Mouse (Mus musculus): ENCODE results near the gene Olfr786.

Gene Olfr786

DNA sequence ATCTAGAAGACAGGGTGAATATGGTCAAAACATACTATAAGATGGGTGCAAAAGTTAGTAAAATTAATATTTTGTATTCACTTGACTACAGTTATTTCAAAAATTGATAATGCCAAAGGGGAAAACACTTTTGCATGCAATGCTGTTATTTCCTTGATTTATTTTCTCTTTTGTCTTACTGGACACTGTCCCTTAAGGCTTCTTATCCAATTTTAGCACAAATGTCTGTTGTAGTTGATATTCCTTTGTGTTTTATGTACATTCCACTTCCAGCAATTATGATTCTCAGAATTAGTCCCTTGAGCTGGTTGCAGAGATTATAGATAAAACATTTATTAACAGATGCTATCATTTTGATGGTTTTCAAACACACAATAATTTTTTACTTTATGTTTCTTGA, at the start of gene Olfr786:
Olfr786 (plus strand) TSS at position 301 of the 400 bp plus-strand sequence.
- no peak for DNase-seq (ENCODE audit: low spot score)

GRCm38 (mm10) chr10:129383783-129384182, 43.3 kb upstream of the Olfr786 start, which contains the start of gene Olfr784:
TSS of gene Olfr784 (plus strand) at chr10:129384083.
- DNase-seq (ENCODE audit: low spot score) = no peak

DNA sequence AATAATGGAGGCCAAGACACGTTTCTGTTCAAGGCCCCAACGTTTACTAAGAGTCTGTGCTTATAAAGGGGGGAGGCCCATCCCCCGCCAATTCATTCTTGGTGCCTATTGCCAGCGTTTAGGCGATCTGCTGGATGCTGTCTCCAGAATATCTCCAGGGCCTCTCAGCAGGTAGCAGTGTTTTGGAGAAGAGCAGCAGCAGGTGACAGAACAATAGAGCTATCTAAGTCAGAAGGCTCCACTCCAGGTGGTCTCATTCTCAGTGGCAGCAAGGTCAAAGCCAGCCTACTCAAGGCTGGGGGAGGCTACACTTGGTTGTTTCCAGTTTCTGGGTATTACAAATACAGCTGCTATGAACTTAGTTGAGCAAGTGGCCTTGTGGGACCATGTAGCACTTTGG, 26.2 kb upstream of the Olfr786 start:
- DNase-seq (ENCODE audit: low spot score) = no peak

DNA sequence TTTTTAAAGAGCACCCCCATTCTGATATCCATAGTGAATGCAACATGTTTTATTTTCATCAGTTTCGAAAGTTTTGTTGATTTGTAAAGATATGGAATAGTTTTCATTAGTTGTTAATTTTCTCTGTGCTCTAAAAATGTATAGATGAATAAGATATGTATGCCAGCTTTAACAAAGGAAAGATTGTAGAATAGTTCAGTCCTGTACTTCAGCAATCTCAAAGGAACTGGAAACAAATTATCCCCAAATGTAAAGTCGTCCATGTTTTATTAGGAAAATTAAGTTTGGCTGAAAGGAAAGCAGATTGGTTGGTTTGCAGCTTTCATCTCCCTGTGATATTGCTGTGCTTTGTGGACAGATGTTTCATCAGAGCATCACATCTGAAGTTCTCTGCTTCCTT, 22.0 kb upstream of the Olfr786 start, which contains the start of gene Olfr785:
Olfr785 (plus strand) TSS at position 301 of the 400 bp plus-strand sequence.
- no peak for DNase-seq (ENCODE audit: low spot score)

DNA sequence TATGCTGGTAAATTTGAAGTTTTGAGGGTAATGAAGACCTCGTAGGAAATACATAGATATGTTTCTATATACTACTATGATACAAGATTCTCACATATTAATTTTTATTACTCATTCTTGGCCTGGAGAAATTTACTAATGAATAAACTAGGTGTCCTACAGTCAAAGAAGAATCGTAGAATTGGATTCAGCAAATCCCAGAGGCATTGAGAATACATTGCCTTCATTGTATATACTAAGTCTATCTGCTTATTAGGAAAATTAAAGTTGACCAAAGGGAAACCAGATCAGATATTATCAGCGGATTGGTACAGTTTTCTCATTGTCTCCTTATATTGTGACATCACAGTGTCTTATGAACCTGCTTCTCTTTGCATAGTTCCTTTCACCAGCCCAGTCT, 34.5 kb downstream of the Olfr786 start, which contains the start of gene Olfr787:
Olfr787 (plus strand) TSS at position 301 of the 400 bp plus-strand sequence.
- no peak for DNase-seq (ENCODE audit: low spot score)

- DNase-seq (ENCODE audit: low spot score) = no peak
Measured at GRCm38 (mm10) chr10:129470698-129471097, 43.6 kb downstream of the Olfr786 start, which contains the start of gene Olfr788. TSS of gene Olfr788 (plus strand) at chr10:129470998.

GRCm38 (mm10) chr10:129473256-129473655, 46.1 kb downstream of the Olfr786 start:
- no peak for DNase-seq (ENCODE audit: low spot score)

- no peak for DNase-seq (ENCODE audit: low spot score)
Measured at GRCm38 (mm10) chr10:129473723-129474122, 46.6 kb downstream of the Olfr786 start.

DNA sequence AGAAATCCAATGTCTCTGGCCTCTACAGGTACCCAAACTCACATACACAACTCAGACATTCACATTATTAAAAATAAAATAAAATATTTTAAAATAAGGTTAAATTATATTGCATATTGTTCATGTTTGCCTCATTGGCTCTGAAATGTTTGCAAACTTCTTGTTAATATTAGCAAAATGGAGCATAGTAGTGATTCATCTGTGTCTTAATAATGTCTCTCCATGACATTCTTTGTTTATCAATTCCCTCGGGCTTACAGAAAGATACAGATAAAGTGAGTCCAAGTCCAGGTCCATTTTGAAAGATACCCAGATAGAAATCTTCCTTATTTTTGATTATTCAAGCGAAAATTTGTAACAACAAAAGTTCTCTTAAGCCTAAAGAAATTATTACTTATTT, 57.3 kb downstream of the Olfr786 start, which contains the start of gene Olfr789:
Olfr789 (plus strand) TSS at position 301 of the 400 bp plus-strand sequence.
- DNase-seq (ENCODE audit: low spot score) = no peak

All from urinary bladder, postnatal 14 days (tissue).